Mouse (Mus musculus) lung, adult 2 months (tissue): ENCODE measurements around the gene Klhl36.

ENCODE experiments used
- CTCF ChIP-seq: fragments of 200-500 bp; IDR thresholded peaks from 2 replicates; pipeline ENCODE4 v1.5.1; 2011; ENCODE audit warnings: mild to moderate bottlenecking, low read length, control low read depth; ENCODE audit not compliant: insufficient read depth
- POLR2A ChIP-seq: fragments of 200-500 bp; IDR thresholded peaks from 2 replicates; pipeline ENCODE4 v1.6.1; 2011; ENCODE audit warnings: low read depth, mild to moderate bottlenecking, control low read depth, low read length, borderline replicate concordance; ENCODE audit errors: extremely low read depth

- TF ChIP-seq CTCF (no peak), POLR2A (no peak)
Measured at GRCm38 (mm10) chr8:119832931-119833330, 29.1 kb upstream of the Klhl36 start.
